Mouse (Mus musculus): ENCODE results near the gene Epo.

The Epo gene

DNA sequence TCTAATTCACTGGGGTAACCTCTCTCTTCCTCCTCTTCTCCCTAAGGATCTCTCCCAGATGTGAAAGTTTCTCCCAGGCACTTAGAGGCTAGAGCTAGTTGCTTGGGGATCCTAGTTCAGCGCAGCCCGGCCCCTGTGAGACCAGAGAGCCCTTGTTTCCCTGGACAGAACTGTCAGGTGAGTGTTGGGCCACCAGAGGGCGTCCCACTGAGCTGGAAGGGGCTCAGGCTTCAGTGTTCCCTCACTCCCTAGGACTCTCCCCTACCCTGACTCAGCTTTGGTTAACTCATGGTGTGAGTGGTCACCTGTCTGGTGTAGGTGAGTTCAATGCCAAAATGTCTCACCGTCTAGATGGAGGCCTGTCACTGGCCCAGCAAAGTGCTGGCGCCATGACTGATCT is 14.6 kb downstream of the Epo start, which contains the start of gene Gigyf1:
Gigyf1 (plus strand) TSS at position 113 of the 400 bp plus-strand sequence.
- peak; percentile 64 for DNase-seq

DNA sequence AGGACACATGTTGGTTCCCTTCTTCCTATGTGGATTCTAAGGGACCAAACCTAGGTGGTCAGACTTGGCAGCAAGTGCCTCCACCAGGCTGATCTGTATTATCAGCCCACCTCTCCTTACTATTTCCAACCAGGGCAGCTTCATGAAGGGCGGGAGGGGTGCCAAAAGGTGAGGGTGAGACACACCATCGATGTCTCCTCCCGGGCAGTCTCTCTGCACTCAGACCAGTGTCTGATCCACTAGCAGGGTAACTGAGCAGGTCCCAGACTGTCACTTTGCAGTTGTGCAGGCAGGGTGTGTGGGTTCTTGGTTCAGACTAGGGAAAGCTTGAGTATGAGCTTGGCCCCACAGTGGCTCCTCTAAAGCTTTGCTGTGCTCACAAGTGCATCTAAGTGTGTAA is 18.2 kb downstream of the Epo start:
- DNase-seq = peak; percentile 6

DNA sequence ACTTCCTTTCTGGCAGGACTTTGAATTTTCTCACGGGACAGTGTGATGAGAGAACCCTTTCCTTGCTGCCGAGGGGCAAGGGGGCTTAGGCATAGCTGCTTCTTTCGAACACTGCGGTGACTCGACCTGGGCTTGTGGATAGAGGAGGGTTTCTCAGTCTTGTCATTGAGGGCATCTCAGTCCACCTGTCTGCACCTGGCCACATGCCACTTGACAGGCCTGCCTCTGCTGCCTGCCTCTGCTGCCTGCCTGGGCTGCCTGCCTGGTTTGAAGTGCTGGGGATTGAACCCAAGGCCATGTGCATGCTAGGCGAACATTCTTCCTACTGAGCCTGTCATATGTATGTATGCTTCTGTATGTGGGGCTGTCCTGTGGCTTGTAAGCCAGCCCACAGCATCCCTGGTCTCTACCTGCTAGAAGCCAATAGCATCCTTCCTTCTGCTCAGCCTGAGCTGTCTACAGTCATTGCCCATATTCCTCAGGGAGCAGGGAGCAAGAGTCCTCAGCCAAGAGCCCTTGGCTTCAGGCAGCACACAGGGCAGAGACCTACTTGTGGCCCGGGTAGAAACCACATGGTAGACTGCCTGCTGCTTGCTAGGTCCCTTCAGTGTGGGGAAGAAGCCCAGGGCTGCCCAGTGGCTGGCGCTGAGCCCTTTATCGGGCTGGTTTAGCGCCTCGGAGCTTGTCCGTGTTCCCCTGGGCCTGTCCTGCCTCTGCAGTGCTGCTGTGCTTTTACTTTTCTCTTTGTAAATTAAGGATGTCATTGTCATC is 18.9 kb downstream of the Epo start:
- peak; percentile 8 for DNase-seq

DNA sequence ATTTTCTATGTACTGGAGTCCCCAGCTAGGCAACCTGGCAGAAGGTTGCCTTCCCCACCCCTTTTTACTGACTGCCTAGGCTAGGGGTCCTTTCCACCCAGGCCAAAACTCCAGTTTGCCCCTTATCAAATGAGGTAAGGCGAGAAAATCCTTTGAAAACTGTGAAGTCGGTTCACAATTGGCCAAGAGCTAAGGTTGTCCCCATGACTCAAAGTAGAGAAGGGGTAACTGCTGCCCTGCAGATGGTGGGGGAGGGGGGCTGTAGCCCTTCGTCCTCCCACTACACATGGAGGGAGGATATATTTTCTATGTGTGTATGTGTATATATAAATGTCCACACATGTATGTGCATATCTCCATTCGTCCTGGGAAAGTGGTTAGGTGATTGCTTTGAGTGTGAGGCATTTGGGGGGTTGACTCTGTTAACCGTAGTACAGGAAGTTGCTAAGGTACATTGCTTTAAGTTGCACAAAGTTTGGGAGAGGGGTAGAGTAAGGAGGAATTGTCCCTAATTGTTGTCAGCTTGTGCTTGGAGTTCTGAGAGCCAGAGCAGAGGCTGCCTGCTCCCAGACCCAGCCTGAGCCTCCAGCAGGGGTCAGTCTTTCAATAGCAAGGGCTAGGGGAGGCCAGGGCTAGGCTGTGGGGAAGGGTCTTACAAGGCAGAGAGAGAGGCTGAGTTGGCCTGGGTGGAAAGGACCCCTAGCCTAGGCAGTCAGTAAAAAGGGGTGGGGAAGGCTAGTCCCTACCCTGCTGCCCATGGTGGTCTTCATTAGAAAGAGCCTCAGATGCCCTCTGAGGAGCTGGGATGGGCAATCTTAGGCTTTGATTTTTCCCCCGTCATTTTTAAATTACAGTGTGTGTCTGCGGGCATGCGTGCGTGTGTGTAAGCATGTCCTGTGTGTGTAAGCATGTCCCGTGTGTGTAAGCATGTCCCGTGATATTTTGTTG is 19.9 kb downstream of the Epo start:
- peak; percentile 67 for DNase-seq

DNA sequence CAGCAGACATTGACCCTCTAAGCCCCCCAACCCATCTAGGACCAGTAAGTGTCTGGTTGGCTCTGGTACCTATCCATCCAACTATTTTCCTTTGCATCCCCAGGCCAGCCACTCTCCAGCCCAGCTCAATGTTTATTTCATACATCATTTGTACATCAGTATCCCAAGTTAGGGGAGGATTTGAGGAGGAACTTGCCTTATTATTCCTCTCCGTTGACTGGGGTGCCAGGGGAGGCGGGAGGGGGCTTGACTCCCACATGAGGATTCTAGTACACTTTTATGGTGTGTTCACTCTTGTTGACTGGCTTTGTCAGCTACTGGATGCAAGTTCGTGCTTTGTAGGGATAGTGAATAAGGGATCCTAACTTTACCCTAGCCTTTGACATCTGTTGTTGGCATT is 21.3 kb downstream of the Epo start:
- DNase-seq = peak; percentile 12

DNA sequence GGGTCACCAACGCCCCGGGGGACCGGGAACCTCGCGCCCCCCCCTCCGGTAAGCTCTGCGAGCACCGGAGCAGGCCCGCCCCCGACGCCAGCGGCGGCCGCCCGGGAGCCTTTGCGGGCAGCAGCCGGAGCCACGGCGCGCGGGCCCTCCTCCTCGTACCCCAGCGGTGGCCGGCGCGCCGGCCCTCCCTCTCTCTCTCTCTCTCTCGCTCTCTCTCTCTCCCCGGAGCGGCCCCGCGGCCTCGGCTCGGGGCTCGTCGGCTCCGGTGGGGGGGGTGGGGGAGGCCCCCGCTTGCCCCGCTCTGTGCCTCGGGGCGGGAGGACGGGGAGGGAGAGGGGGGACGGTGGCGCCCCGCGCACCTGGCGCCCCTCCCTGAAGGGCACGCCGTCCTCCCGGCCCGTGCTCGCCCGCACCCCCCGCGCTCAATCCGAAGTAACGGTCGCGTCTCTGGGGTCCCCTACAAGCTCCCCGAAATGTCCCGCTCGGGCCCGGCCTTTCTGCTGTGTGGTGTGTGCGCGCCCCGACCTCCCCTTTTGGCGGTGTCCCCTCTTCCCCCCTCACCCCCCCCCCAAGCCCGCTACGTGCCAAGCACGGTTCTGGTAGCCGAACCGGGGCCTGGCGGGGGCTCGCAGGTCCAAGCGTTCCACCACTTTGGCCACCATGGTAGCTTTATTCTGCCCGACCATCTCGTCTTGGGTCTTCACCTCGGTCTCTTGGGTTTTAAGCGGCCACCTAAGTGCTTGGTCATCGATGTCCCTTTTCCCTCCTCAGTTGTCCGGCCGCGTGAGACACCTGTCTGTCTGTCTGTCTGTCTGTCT is 22.3 kb downstream of the Epo start:
- peak; percentile 69 for DNase-seq

DNA sequence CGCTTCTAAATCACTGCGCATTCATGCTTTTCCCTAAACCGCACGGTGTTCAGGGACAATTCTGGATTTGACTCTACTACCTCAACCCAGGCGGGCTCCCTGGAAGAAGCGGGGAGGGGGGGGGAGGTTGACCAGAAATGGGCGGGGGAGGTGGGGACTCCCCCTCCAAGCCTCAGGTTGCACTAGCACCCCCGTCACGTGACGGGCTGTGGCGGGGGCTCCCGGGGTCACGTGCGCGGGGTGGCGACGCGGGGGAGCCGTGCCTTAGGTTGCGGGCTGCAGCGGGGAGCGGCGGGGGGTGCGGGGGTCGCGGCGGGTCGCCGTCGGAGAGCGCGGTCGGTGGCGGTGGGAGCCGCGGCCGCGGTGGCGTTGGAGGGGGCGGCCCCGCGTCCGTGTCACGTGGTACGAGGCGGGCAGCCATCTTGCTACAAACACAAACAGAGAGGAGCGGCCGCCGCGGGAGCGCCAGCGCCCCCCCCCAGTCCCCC is 23.0 kb downstream of the Epo start:
- peak; percentile 84 for DNase-seq

DNA sequence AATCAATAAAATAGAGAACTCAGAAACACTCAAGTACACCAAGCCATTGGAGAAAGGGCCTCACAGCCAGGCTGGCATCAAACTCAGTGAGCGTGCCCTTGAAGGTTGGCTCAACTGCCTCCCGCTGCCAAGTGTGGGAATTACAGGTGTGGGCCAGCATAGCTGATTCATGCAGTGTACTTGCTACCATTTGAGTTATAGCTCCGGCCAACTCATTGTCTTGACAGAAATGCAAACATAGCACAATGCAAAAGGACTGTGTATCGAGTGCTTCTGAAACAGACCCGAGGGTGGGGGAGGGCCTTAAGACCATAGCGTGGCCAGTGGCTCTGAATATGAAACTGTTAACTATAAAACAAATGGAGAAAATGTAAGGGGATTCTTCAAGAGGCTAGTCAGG is 29.0 kb downstream of the Epo start:
- peak; percentile 70 for DNase-seq

DNA sequence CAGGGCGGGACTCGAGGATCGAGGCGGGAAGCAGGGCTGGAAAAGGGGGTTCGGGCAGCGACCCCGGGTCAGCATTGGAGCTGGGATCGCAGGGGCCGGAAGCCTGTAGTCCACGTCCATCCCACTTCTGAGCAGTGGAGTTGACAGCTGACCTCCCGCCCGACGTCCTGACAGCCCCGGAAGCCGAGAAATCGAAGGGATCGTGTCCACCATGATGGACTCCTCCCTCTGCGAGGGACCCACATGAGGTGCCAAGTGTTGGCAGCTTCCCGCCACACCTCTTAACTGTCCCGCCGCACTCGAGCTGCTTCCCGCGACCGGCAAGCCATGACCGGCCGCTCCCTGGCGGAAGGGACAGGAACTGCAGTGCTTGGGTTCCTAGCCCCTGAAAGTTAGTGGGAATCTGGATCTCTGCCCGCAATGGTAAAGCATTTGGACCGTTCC is 30.4 kb downstream of the Epo start:
- peak; percentile 90 for DNase-seq

DNA sequence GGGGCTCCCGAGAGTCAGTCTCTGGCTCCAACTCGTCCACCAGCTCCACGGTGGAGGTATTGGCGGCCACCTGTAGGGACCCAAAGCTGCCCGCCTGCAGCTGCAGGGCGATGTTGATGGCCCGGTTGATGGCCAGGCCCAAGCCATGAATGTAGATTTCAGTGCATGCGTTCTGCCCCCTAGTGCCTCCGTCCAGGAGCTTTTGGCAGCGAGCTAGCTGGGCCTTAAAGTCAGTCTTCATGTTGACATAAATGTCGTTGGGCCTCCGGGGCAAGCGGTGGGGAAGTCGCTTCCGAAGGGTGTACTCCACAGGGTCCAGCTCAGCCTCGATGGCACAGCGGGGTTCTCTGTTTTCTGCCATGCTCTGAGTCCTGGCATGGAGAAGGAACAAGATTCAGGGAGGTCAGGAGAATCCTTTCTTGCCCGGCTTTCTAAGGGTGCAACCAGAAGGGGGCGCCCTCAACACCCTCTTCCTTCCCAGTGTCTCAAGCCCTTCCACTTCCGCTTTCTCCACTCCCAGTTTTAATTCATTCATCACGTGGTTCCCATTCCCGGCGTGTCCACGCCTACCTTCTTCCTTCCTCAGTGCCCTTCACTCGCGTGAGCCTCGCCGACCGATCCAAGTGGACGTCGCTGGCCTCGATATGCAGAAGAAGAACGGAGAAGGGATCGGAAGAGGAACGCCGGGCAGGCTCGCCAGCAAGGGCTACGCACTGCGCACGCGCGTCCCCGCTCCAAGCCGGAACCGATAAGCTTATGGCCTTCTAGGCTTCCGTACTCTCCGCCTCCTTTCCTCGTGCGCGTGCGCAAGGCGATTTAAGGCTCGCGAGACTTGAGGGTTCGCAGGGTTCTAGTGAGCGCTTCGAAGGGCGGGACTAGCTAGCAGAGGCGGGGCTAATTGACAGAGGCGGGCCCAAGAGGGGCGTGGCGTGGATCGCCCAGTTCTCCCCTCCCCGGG is 31.1 kb downstream of the Epo start, which contains the start of gene Pop7:
Pop7 (minus strand) TSS at position 810 of the 958 bp plus-strand sequence.
- DNase-seq = peak; percentile 100

DNA sequence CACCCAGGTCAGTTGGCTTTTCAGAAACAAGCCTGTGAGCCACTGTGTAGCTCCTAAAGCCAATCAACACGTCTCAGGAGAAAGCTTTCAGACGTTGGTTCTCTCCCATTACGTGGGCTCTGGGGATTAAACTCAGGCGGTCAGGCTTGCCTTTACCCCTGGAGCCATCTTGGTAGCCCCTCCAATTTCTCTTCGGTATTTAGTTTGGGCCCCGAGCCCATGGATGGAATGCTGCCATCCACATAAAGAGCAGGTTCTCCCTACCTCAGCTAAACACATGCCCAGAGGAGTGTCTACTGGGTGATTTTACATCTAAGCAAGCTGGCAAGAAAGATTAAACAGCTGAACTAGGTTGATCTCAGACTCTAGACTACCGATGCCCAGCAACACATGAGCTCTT is 32.9 kb downstream of the Epo start:
- DNase-seq = no peak

DNA sequence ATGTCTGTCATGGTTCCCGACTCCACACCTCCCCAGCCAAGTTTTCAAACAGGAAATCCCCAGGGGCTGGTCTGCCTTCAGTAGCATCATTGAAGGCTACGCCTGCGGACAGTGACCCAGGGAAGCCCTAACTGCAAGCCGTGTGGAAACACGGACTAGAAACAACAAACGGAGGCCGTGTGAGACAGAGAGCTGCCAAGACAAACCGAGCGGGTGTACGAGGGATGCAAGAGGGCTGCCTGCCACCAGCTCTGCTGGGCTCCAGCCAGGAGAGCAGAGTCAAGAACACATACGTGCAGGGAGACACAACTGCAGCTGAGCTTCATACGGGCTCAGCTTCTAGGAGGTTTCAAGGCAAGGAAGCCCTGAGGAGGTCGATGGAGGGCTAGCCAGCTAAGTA is 39.2 kb downstream of the Epo start:
- DNase-seq = no peak

DNA sequence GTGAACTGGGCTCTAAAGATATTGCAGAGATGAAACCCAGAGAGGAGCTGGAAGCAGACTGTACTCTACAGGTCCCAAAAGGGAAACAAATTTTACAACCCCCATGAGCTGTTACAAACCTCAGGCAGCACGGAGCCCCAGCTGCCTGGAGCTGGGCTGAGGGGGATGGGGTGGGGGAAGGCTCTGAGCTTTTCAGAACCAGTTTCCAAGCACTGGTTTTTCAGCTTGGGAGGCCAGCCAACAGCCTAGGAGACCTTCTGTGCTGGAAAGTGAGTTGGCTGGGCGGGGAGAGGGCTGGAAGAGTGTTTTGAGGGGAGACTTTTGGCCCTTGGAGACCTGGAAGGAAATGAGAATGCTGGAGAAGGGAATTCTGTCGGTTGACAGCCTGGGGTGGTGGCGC is 41.5 kb downstream of the Epo start:
- no peak for DNase-seq

DNA sequence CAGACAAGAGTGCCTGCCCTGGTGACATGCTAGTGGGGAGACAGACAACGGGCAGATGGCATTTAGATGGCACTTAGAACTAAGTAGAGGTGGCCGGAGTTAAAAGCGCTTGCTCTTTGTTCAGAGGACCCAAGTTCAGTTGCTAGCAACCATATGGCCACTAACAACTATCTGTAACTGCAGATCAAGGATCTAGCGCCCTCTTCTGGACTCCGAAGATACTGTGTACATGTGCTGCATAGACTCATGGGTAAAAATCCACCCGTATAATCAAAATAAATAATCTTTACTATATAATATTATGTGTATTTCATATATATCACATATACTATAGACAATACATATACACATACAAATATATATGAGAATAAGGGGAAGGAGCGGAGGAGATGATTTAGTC is 45.4 kb downstream of the Epo start:
- DNase-seq = peak; percentile 32

DNA sequence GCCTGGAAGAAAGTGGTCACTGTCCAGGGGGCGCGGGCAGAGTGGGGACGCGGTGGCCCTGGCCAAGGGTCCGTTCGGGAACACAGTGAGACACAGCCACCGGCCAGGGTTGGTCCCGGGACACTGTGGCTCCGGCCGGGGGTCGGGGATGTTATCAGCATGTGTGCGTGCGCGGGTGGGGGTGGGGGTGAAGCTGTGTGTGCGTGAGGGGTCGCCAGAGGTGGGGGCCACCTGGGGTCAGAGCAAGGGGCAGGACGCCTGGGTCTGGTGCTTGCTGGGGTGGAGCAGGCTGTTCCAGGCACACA is 47.2 kb downstream of the Epo start:
- DNase-seq = no peak

DNA sequence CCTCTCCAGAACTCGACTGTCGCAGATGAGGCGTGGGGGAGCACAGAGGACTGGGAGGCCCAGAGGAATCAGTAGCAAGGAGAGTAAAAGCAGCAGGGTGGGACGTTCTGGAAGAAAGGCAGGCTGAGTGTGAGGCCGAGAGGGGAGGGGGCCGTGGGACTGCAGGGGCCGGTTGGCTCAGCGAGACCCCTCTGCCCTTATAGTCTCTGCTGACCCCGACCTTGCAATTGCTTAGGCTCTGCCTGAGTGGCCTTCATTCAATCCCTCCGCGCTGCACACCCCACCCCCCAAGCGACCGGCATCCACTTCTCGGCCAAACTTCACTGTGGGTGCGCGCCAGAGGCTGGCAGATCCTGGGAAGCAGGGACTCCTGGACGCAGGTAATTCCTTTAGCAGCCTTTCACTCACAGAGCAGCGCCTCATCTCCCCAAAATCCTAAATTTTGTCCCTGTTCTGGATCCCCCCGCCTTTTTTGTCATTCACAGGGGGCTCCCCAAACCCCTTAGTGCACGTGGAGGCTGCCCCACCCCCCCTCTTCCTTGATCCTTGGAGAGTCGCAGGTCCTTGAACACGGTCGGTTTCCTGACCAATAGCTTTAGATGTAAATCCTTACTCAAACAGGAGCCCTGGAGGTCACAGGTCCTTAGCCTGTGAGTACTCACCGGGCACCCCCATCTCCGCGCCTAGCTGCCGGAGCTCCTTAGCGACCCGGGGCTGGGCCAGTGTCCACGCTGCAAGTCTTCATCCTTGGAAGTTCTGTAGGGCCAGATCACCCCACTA is 47.8 kb downstream of the Epo start:
- DNase-seq = no peak

DNA sequence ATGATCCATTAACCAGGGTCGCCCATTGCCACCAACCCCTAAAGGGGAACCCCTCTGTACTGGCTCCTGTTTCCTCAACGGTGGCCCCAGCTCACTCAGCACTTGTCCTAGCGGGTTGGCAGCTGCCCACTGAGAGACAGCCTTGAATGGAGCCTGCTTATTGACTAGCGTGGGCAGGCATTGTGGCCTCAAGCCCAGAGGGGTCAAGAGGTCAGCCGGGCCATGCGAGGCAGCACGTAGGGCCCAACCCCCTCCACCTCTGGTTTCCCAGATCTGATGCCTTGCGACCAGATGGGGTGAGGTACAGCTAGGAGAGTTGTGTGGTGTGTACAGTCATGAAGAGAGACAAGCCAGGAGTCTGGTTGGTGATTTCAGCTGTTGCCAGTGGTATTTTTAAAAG is 51.1 kb downstream of the Epo start:
- DNase-seq = no peak

DNA sequence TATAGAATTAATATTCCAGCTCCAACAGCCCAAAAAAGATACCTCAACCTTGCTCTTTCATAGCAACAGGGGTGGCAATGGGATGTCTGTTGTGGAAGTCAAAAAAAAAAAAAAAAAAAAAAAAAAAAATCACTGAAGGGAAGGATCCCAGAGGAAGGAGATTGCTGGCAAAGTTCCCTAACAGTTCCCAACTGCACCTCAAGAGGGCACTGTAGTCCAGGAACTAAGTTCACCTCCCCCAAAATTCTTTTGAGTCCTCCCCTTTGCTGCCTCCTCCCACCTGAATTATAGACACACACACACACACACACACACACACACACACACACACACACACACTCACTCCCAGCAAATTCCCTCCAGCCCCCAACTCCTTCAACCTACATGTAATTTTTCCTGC is 51.9 kb downstream of the Epo start:
- peak; percentile 76 for DNase-seq

DNA sequence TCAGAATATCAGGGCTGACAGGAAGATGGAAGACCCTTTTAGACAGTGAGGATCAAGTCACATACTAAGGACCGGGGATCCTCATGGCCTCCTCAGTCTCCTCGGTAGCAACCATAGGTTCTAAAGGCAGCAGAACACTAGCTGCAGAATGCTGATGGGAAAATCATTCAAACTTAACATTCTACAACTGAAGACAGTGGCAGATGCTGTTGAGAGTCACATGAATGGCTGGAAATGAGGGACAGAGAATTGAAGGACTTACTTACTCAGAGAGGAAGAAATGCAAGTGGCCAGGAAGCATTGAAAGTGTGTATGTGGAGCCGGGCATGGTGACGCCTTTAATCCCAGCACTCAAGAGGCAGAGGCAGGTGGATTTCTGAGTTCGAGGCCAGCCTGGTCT is 56.1 kb downstream of the Epo start, which contains the start of gene Zan:
Zan (minus strand) TSS at position 101 of the 400 bp plus-strand sequence.
- DNase-seq = no peak

DNA sequence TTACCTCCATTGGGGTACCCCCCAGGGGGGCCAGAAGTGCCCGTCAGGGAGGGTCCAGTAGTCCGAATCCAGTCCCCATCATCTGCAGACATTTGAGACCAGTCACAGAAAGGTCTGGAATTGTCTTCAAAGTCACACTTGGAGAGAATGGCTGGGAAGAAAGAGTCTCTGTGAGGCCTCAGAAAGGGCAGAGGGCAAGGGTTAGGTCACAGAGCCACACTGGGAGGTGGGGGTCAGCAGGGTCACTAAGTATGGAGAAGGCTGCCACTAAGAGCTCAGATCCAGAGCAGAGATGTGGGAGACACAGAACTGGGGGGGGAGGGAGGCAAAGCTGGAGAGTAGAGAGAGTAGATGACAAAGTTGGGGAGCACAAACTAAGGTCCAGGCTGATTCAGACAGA is 58.7 kb downstream of the Epo start:
- DNase-seq = no peak

Measured in thymus, postnatal 4 days (tissue).